Mouse (Mus musculus) A20 (cell line): Measurements from ENCODE around the gene Gucy2e.
A peak's percentile ranks its signal among the peaks of the same experiment; 100 is the strongest.

Experiments
- DNase-seq: peaks from one replicate; pipeline ENCODE4 v3.0.0-alpha.2; 2011; ENCODE audit warnings: low read depth, low spot score

The Gucy2e gene

GRCm38 (mm10) chr11:69174722-69175121, 62.1 kb downstream of the Gucy2e start:
- DNase-seq, result no peak

- DNase-seq, result no peak
Observed at GRCm38 (mm10) chr11:69172606-69173005, 64.2 kb downstream of the Gucy2e start.

GRCm38 (mm10) chr11:69171626-69172025, 65.2 kb downstream of the Gucy2e start:
- DNase-seq, result peak; percentile 54

GRCm38 (mm10) chr11:69169313-69169712, 67.5 kb downstream of the Gucy2e start:
- DNase-seq, result no peak
